Comparison of ENCODE assay signal across 21 mouse cellular contexts in genomic region chr2:120030380-120030779, GRCm38 (mm10). TPM values are rescaled to one million over a fixed set of nuclear protein-coding genes. Genes with fewer than 3 reads are reported as not detected.
DNase-seq lines count a peak whose midpoint lies in the region; ATAC-seq and TF ChIP-seq lines count a peak whose summit lies in the region.
"Had no signal": no experiment of that assay in that cellular context is flagged by ENCODE, and none has a peak within 500 bp of the region (broad histone marks: within the 10 kb centered on the region; RNA-seq: fewer than 3 reads in every experiment).

No protein-coding gene starts in this region.

- H3K27me3 ChIP-seq in liver, postnatal 0 days (ENCODE audit: insufficient read depth, low read length): no peaks in the 10 kb centered on the region
- H3K27me3 ChIP-seq in E14TG2a.4 (ENCODE audit: insufficient read depth, low read length): no peaks in the 10 kb centered on the region
- no peaks in the 10 kb centered on the region for H3K27me3 ChIP-seq in liver, embryonic 14.5 days (ENCODE audit: control insufficient read depth, insufficient read depth, low read length)
- H3K27me3 ChIP-seq in stomach, embryonic 15.5 days (replicated peaks): no peaks in the 10 kb centered on the region
- H3K27me3 ChIP-seq: embryonic facial prominence, embryonic 13.5 days; forebrain, embryonic 12.5 days; heart, embryonic 15.5 days had no signal

- no peak for TF ChIP-seq CTCF in liver, postnatal 0 days (IDR thresholded peaks at IDR 0.05; ENCODE audit: low read depth)
- TF ChIP-seq CTCF in E14TG2a.4 (conservative IDR thresholded peaks at IDR 0.05; ENCODE audit: low read length): no peak
- no peak for TF ChIP-seq CTCF in liver, embryonic 14.5 days (IDR thresholded peaks at IDR 0.05; ENCODE audit: low read depth)

- DNase-seq in liver: peak; percentile 49
- DNase-seq in liver, postnatal 0 days: no peak
- DNase-seq in liver, embryonic 14.5 days (ENCODE audit: low read depth in 3 of 3, low spot score in 3 of 3): no peak
- DNase-seq in heart, adult 18-20 months: no peak
- DNase-seq in right cerebral cortex, adult 2 months (ENCODE audit: low spot score in 2 of 2): no peak
- DNase-seq: adrenal gland, postnatal 10 days; B cell, adult 2 months; cerebellum, adult 11-12 months; cerebellum, adult 9-10 months; cerebellum, postnatal 25 days; gastrocnemius, postnatal 10 days; heart, adult 2 months; heart, postnatal 14 days had no signal

- ATAC-seq in liver, postnatal 0 days: no peak
- ATAC-seq in liver, embryonic 14.5 days (ENCODE audit: insufficient read depth): peak; percentile 40
- peak; percentile 9; the same call in 1 of the 2 replicates for ATAC-seq in stomach, embryonic 15.5 days (ENCODE audit: insufficient read depth, low FRiP score, low read depth)
- ATAC-seq: CD4-positive, CD25-positive, alpha-beta regulatory T cell, adult 4 months; forebrain, embryonic 16.5 days had no signal

- no peaks in the 10 kb centered on the region for H3K9me3 ChIP-seq in liver, postnatal 0 days (ENCODE audit: low read length)
- no peaks in the 10 kb centered on the region for H3K9me3 ChIP-seq in E14TG2a.4 (ENCODE audit: low read length)
- no peaks in the 10 kb centered on the region for H3K9me3 ChIP-seq in liver, embryonic 14.5 days (ENCODE audit: control insufficient read depth, low read length)
- no peaks in the 10 kb centered on the region for H3K9me3 ChIP-seq in stomach, embryonic 15.5 days
- H3K9me3 ChIP-seq: embryonic facial prominence, embryonic 13.5 days; forebrain, embryonic 12.5 days; heart, embryonic 15.5 days had no signal

- no peak overlapping the region for H3K9ac ChIP-seq in liver, postnatal 0 days (replicated peaks)
- H3K9ac ChIP-seq in liver, embryonic 14.5 days (replicated peaks): no peak overlapping the region
- no peak overlapping the region for H3K9ac ChIP-seq in stomach, embryonic 15.5 days
- H3K9ac ChIP-seq: embryonic facial prominence, embryonic 13.5 days; forebrain, embryonic 12.5 days; heart, embryonic 15.5 days had no signal

- peaks cover 12% of the 10 kb centered on the region for H3K4me1 ChIP-seq in liver, postnatal 0 days (ENCODE audit: insufficient read depth)
- H3K4me1 ChIP-seq in E14TG2a.4 (replicated peaks; ENCODE audit: low read depth, low read length): peaks cover 48% of the 10 kb centered on the region
- H3K4me1 ChIP-seq in liver, embryonic 14.5 days (replicated peaks; ENCODE audit: control insufficient read depth in 2 of 2, insufficient read depth in 2 of 2, low read length in 1 of 2): peaks cover 0 to 21% of the 10 kb centered on the region in 2 experiments
- H3K4me1 ChIP-seq in stomach, embryonic 15.5 days: peaks cover 9% of the 10 kb centered on the region

- 53% methylated on average over 8 of the region's 8 CpGs for WGBS in liver, postnatal 0 days (ENCODE audit: insufficient replicate concordance)
- WGBS in liver, embryonic 14.5 days (ENCODE audit: insufficient replicate concordance): 42% methylated on average over 8 of the region's 8 CpGs
- WGBS in stomach, embryonic 15.5 days: 72% methylated on average over 8 of the region's 8 CpGs

- TF ChIP-seq EP300 in liver, postnatal 0 days (IDR thresholded peaks at IDR 0.05; ENCODE audit: low read depth): no peak
- no peak for TF ChIP-seq EP300 in liver, embryonic 14.5 days (IDR thresholded peaks at IDR 0.05; ENCODE audit: low read depth)

- H3K27ac ChIP-seq in liver, postnatal 0 days (ENCODE audit: low read depth): no peak overlapping the region
- H3K27ac ChIP-seq in liver, embryonic 14.5 days: no peak overlapping the region
- no peak overlapping the region for H3K27ac ChIP-seq in stomach, embryonic 15.5 days
- H3K27ac ChIP-seq: embryonic facial prominence, embryonic 13.5 days; forebrain, embryonic 12.5 days; heart, adult 2 months; heart, embryonic 15.5 days had no signal

- H3K4me3 ChIP-seq in liver, postnatal 0 days (ENCODE audit: low read depth, low read length): no peak overlapping the region
- peak overlapping the region; percentile 32 for H3K4me3 ChIP-seq in E14TG2a.4 (replicated peaks; ENCODE audit: low read length)
- no peak overlapping the region for H3K4me3 ChIP-seq in liver, embryonic 14.5 days (ENCODE audit: insufficient read depth in 1 of 2, low read depth in 2 of 2, low read length in 2 of 2)
- no peak overlapping the region for H3K4me3 ChIP-seq in stomach, embryonic 15.5 days (replicated peaks)
- H3K4me3 ChIP-seq: embryonic facial prominence, embryonic 13.5 days; forebrain, embryonic 12.5 days; heart, adult 2 months; heart, embryonic 15.5 days had no signal

- no peak overlapping the region for H3K4me2 ChIP-seq in liver, postnatal 0 days (ENCODE audit: low read depth, low read length)
- H3K4me2 ChIP-seq in liver, embryonic 14.5 days (ENCODE audit: low read depth): no peak overlapping the region
- no peak overlapping the region for H3K4me2 ChIP-seq in stomach, embryonic 15.5 days
- H3K4me2 ChIP-seq: embryonic facial prominence, embryonic 13.5 days; forebrain, embryonic 12.5 days; heart, embryonic 11.5 days; heart, embryonic 15.5 days had no signal

- peaks cover 3% of the 10 kb centered on the region for H3K36me3 ChIP-seq in liver, postnatal 0 days (replicated peaks; ENCODE audit: insufficient read depth, low read length)
- peaks cover 61% of the 10 kb centered on the region for H3K36me3 ChIP-seq in E14TG2a.4 (ENCODE audit: insufficient read depth, low read length)
- no peaks in the 10 kb centered on the region for H3K36me3 ChIP-seq in liver, embryonic 14.5 days (replicated peaks; ENCODE audit: control insufficient read depth, insufficient read depth, low read depth)
- peaks cover 7% of the 10 kb centered on the region; the same call in 1 of the 2 replicates for H3K36me3 ChIP-seq in stomach, embryonic 15.5 days

RNA-seq across cellular contexts. Expression of gene Pla2g4b, which starts 2.8 kb away (rescaled TPM):
- polyA plus RNA-seq in liver, postnatal 0 days (2015; fragmentation: Nextera tagmentation; extraction: Ambion mirVana): 0.12 and 0.15 TPM in 2 replicates
- polyA plus RNA-seq in liver, embryonic 14.5 days (2012; rRNA removed): 1.1 and 1.3 TPM in 2 replicates
- 0.11 and 0.13 TPM in 2 replicates for polyA plus RNA-seq in liver, embryonic 14.5 days (2014; fragmentation: Nextera tagmentation; extraction: Ambion mirVana)
- 1.2 and 1.5 TPM in 2 replicates for polyA plus RNA-seq in stomach, embryonic 15.5 days (2015; fragmentation: Nextera tagmentation; extraction: Ambion mirVana)
- total RNA-seq in heart, adult 18-20 months (2021): 1 to 10 TPM in 1 of 2 experiments, under 1 TPM in 1; 0.72 to 1.7 TPM

RNA-seq across cellular contexts. Expression of gene Gm28042, which starts 3.1 kb away (rescaled TPM):
- 0.13 and 0.38 TPM in 2 replicates for polyA plus RNA-seq in liver, postnatal 0 days (2015; fragmentation: Nextera tagmentation; extraction: Ambion mirVana)
- polyA plus RNA-seq in liver, embryonic 14.5 days (2012; rRNA removed): 1.5 and 1.6 TPM in 2 replicates
- 0.35 TPM in 1 of 2 replicates, not detected in the other for polyA plus RNA-seq in liver, embryonic 14.5 days (2014; fragmentation: Nextera tagmentation; extraction: Ambion mirVana)
- 2.2 and 3.4 TPM in 2 replicates for polyA plus RNA-seq in stomach, embryonic 15.5 days (2015; fragmentation: Nextera tagmentation; extraction: Ambion mirVana)
- total RNA-seq in heart, adult 18-20 months (2021): under 1 TPM; 0.57 to 0.72 TPM

RNA-seq across cellular contexts. Expression of gene Jmjd7, which starts 3.1 kb away (rescaled TPM):
- 4.0 and 4.8 TPM in 2 replicates for polyA plus RNA-seq in liver, postnatal 0 days (2015; fragmentation: Nextera tagmentation; extraction: Ambion mirVana)
- polyA plus RNA-seq in liver, embryonic 14.5 days (2012; rRNA removed): 4.7 and 4.9 TPM in 2 replicates
- 5.0 and 6.9 TPM in 2 replicates for polyA plus RNA-seq in liver, embryonic 14.5 days (2014; fragmentation: Nextera tagmentation; extraction: Ambion mirVana)
- polyA plus RNA-seq in stomach, embryonic 15.5 days (2015; fragmentation: Nextera tagmentation; extraction: Ambion mirVana): 15.0 and 17.2 TPM in 2 replicates
- total RNA-seq in heart, adult 18-20 months (2021): 1 to 10 TPM; 6.1 to 7.9 TPM

RNA-seq across cellular contexts. Expression of gene Mapkbp1, which starts 57.9 kb away (rescaled TPM):
- 0.22 and 0.27 TPM in 2 replicates for polyA plus RNA-seq in liver, postnatal 0 days (2015; fragmentation: Nextera tagmentation; extraction: Ambion mirVana)
- polyA plus RNA-seq in liver, embryonic 14.5 days (2012; rRNA removed): 1.0 and 1.1 TPM in 2 replicates
- 0.15 and 0.20 TPM in 2 replicates for polyA plus RNA-seq in liver, embryonic 14.5 days (2014; fragmentation: Nextera tagmentation; extraction: Ambion mirVana)
- polyA plus RNA-seq in stomach, embryonic 15.5 days (2015; fragmentation: Nextera tagmentation; extraction: Ambion mirVana): 2.8 and 3.3 TPM in 2 replicates
- 1 to 10 TPM; 6.1 to 8.2 TPM for total RNA-seq in heart, adult 18-20 months (2021)
